Mouse (Mus musculus) ES-Bruce4 (cell line): ENCODE data around the gene Ppp1r12a. TPM values are rescaled to one million over a fixed set of nuclear protein-coding genes. Genes with fewer than 3 reads are reported as not detected.

Experiments used
- H3K27ac ChIP-seq: 2 replicates; pipeline ENCODE4 v1.5.1; 2012; ENCODE audit warnings: low read length, inconsistent platforms; ENCODE audit not compliant: insufficient read depth
- H3K27me3 ChIP-seq: 2 replicates; pipeline ENCODE4 v1.6.1; 2012; ENCODE audit warnings: mild to moderate bottlenecking, low read length, inconsistent platforms; ENCODE audit not compliant: control insufficient read depth, poor library complexity, insufficient read depth, severe bottlenecking
- H3K36me3 ChIP-seq: 2 replicates; pipeline ENCODE4 v1.6.1; 2012; ENCODE audit warnings: inconsistent platforms, mild to moderate bottlenecking, low read length, moderate library complexity; ENCODE audit not compliant: control insufficient read depth, poor library complexity, insufficient read depth, severe bottlenecking
- H3K4me1 ChIP-seq: one replicate; pipeline ENCODE4 v1.8.1; 2011; ENCODE audit warnings: low read length; ENCODE audit not compliant: control insufficient read depth, insufficient read depth
- H3K4me3 ChIP-seq: 2 replicates; pipeline ENCODE4 v1.5.1; 2011; ENCODE audit warnings: low read depth, mild to moderate bottlenecking, low read length
- H3K9ac ChIP-seq: 2 replicates; pipeline ENCODE4 v1.6.1; 2012; ENCODE audit warnings: low read depth, mild to moderate bottlenecking, inconsistent platforms; ENCODE audit not compliant: poor library complexity, severe bottlenecking
- H3K9me3 ChIP-seq: replicated peaks from 2 replicates; pipeline ENCODE4 v1.6.1; 2012; ENCODE audit warnings: mild to moderate bottlenecking, low read length, inconsistent platforms; ENCODE audit not compliant: control insufficient read depth, poor library complexity, insufficient read depth, severe bottlenecking
- CTCF ChIP-seq: IDR thresholded peaks from one replicate; pipeline ENCODE4 v1.8.1; 2011; ENCODE audit warnings: low read depth, low read length
- EP300 ChIP-seq: IDR thresholded peaks from 2 replicates; pipeline ENCODE4 v1.6.1; 2011; ENCODE audit warnings: low read depth, low read length; ENCODE audit not compliant: insufficient read depth
- POLR2A ChIP-seq: IDR thresholded peaks from one replicate; pipeline ENCODE4 v1.8.1; 2011; ENCODE audit warnings: low read length; ENCODE audit not compliant: insufficient read depth
- polyA plus RNA-seq: library from polyadenylated mRNA; stranded (reverse); fragments of >200 nt; gene quantifications from 2 replicates; pipeline ENCODE4 v1.2.4, GENCODE M21; 2011; ENCODE audit warnings: low read depth; ENCODE audit not compliant: missing spikeins, insufficient read depth, insufficient read length

Gene Ppp1r12a
- polyA plus RNA-seq, 1 experiment, result 170 TPM

DNA sequence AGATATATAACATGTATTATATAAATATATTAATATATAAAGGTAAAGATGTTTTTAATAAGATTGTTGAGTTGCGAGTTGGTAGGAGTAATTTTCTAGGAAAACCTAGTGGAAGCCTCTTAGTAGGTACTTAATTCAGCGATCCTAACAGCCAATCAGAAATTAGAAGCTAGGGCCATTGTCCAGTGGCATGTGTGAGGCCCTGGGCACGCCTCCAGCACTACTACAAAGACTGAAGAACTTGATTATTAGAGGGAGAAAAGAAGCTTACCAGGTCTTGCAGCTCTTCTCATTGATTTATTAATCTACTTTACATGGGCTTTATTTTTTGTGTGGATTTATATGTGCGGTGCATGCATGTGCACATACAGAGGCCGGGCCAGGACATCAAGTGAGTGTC lies 123.0 kb downstream of the Ppp1r12a start:
- TF ChIP-seq EP300 (no peak), POLR2A (no peak), CTCF (no peak)
- no peak overlapping the region for H3K9ac ChIP-seq
- no peaks in the 10 kb centered on the region for H3K27me3 ChIP-seq
- H3K9me3 ChIP-seq, result peaks cover 19% of the 10 kb centered on the region
- no peaks in the 10 kb centered on the region for H3K4me1 ChIP-seq
- 0 out of 2 replicates have a peak, but pooled peaks cover 4% of the 10 kb centered on the region for H3K36me3 ChIP-seq
- H3K27ac ChIP-seq, result peak overlapping the region; percentile 99
- no peak overlapping the region for H3K4me3 ChIP-seq

GRCm38 (mm10) chr10:108286658-108287437 lies 124.9 kb downstream of the Ppp1r12a start:
- Histone ChIP-seq H3K4me1 (no peaks in the 10 kb centered on the region), H3K27ac (peak overlapping the region; percentile 99), H3K9ac (peak overlapping the region; percentile 56; the same call in 1 of the 2 replicates), H3K4me3 (no peak overlapping the region), H3K36me3 (no peaks in the 10 kb centered on the region), H3K9me3 (peaks cover 19% of the 10 kb centered on the region), H3K27me3 (no peaks in the 10 kb centered on the region)
- TF ChIP-seq CTCF (no peak), POLR2A (no peak), EP300 (peak; percentile 98)

- peak overlapping the region; percentile 56; the same call in 1 of the 2 replicates for H3K9ac ChIP-seq
- no peaks in the 10 kb centered on the region for H3K4me1 ChIP-seq
- no peak overlapping the region for H3K4me3 ChIP-seq
- no peaks in the 10 kb centered on the region for H3K36me3 ChIP-seq
- peaks cover 19% of the 10 kb centered on the region for H3K9me3 ChIP-seq
- H3K27ac ChIP-seq, result peak overlapping the region; percentile 99
- H3K27me3 ChIP-seq, result no peaks in the 10 kb centered on the region
- no peak for TF ChIP-seq POLR2A
- TF ChIP-seq EP300, result no peak
- no peak for TF ChIP-seq CTCF
These were observed 125.4 kb downstream of the Ppp1r12a start for GRCm38 (mm10) chr10:108287438-108287801.

GRCm38 (mm10) chr10:108290046-108290445 lies 128.1 kb downstream of the Ppp1r12a start:
- Histone ChIP-seq H3K36me3 (no peaks in the 10 kb centered on the region), H3K27ac (peak overlapping the region; percentile 93), H3K27me3 (no peaks in the 10 kb centered on the region), H3K4me3 (no peak overlapping the region), H3K9ac (no peak overlapping the region), H3K4me1 (no peaks in the 10 kb centered on the region), H3K9me3 (peaks cover 10% of the 10 kb centered on the region)
- TF ChIP-seq CTCF (no peak), POLR2A (no peak), EP300 (no peak)

DNA sequence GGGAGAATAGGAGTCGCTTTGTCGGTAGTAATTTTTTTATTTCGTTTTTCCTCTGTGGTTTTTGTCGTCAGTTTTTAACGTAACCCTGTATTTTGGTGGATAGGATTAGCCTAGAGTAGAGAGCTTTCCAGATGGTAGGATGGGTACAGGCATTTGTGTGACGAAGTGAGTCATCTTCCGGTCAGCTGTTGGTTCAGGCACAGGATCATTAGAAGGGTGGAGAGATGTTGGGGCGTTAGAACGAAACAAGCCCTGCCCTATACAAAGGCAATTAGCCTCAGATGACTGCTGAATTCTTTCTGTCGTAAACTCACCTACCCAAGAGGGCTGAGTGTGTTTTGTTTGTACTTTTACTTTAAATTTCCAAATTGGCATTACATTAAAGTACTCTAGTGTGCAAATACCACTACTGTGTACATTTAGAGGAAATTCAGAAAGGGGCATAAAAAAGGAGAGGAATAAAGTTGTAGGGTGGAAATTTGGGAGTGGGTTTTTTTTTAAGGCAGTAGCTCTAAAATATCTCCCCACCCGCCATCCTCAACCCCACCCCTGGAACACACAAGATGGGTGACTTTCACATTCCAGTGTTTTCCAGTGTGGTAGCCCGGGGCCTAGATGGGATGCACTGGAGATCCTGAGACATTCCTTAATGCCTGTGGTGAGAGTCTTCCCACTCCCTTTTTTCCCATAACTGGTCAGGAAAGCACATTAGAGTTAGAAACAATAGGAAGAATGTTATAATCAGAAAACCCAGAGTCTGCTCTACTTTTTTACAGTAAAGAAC lies 129.9 kb downstream of the Ppp1r12a start:
- H3K4me1 ChIP-seq, result peaks cover 2% of the 10 kb centered on the region
- H3K9me3 ChIP-seq, result no peaks in the 10 kb centered on the region; the same call in 1 of the 2 replicates
- TF ChIP-seq EP300 (0 out of 2 replicates have a peak, but pooled peaks have one; percentile 42), CTCF (no peak)
- H3K9ac ChIP-seq, result no peak overlapping the region
- no peak overlapping the region for H3K4me3 ChIP-seq
- no peaks in the 10 kb centered on the region for H3K36me3 ChIP-seq
- H3K27ac ChIP-seq, result peak overlapping the region; percentile 93
- H3K27me3 ChIP-seq, result no peaks in the 10 kb centered on the region

- H3K9ac ChIP-seq, result peak overlapping the region; percentile 34; the same call in 1 of the 2 replicates
- no peak overlapping the region for H3K4me3 ChIP-seq
These were observed 130.7 kb downstream of the Ppp1r12a start for GRCm38 (mm10) chr10:108292651-108293050.

More at GRCm38 (mm10) chr10:108292651-108293050, 130.7 kb downstream of the Ppp1r12a start:
- Histone ChIP-seq H3K9me3 (no peaks in the 10 kb centered on the region), H3K4me1 (peaks cover 2% of the 10 kb centered on the region), H3K27ac (peak overlapping the region; percentile 64; the same call in 1 of the 2 replicates), H3K27me3 (no peaks in the 10 kb centered on the region), H3K36me3 (no peaks in the 10 kb centered on the region)
- TF ChIP-seq CTCF, result no peak
- no peak for TF ChIP-seq EP300
- no peak for TF ChIP-seq POLR2A
